Mouse (Mus musculus) frontal cortex, postnatal 10 days (tissue): ENCODE measurements around the gene Elac2.

ENCODE experiments used
- DNase-seq, 2 experiments: peaks; one replicate each; pipeline ENCODE4 v3.0.0; 2022; ENCODE audit warnings: low spot score in 2 of 2, mixed read lengths in 1 of 2

The Elac2 gene

DNA sequence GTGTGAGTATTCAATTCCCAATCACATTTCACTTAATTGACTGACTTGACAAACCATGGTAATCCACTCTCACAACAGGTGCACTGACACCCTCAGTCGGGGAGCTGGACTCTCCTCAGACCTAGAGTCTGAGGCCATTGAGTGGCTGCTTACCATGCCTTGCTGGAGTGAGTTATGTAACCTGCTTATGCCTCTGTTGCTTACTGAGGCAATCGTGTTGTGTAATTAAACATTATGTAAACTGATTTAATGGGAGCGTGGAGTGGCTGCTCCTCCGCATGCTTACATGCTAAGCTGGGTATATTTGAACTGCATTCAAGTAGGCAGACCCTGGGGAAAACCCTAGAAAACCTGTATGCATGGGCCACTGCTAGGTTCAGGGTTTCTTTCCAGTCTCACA is 41.9 kb downstream of the Elac2 start:
- no peak for DNase-seq

DNA sequence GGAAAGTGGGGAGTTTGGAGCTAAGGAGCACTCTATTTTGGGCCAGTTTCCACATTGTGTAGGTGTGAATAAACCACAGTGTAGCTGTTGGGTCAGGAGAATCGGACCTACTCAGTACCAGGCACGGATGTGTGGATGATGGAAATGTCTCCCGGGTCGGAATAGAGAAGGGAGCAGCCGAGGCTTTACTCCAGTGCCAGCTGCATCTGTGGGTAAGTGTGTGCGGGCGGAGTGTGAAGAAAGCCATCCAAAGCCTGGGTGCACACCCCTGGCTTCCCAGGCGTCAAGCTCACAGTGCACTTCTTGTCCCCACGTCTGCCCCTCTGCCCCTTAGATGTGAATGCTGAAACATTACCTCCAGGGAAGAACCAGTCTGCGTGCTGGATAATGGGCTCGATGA is 43.9 kb downstream of the Elac2 start:
- DNase-seq, result no peak

DNA sequence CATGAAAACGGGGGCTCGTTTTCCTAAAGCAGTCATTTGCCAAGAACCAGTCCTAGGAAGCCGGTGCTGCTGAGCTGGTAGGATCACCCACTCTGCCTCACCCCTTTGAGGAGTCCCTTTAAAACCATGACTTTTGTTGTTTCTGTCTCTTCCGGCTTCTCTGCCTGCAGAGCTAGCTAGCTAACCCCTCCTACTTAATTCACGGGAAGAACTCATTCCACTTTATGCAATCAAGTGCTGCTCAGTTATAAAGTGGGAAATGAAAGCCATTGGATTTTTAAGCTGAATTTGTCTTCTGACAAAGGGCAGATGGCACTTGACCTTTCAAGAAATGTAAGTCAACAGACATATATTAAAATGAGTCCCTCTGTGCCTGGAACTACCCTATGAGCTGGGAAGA is 49.2 kb downstream of the Elac2 start:
- no peak for DNase-seq

GRCm38 (mm10) chr11:65030201-65030600 is 51.4 kb downstream of the Elac2 start:
- DNase-seq, result no peak

DNA sequence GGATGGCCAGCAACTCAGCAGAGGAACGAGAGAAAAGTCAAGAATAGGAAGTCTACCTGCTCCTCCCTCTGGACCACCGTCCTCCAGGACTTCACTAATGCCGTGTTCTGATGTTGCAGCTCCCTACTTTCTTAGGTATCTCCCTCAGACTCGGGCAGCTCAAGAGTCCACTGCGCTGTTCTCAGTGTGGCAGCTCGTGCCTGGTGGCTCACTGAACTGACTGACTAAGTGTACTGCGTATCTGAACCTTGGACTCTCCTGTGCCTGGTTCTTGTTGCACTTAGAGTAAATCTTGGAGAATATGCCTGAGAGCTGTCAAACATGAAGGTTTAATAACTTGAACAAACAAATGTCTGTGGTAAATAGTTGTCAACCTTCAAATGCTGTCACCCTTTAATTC is 53.4 kb downstream of the Elac2 start:
- no peak for DNase-seq

DNA sequence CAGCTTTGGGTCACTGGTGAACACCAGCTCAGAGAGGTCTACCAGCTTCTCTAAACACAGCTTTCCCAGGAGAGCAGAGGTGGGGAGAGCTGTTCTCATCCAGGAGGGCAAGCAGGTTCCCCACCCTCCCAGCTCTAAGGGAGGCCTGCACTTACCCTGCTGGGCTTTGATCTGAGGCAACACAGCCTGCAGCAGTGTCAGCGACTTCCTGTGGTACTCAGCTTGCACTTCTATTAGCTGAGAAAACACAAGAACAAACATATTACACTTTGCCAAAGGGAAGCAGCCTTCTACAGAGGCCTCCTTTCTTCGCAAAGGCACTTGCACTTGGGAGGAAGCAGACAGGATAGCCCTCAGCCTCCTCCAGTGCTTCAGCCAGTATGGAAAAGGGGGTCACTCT is 60.2 kb downstream of the Elac2 start:
- no peak for DNase-seq

GRCm38 (mm10) chr11:65039517-65040095 is 60.8 kb downstream of the Elac2 start:
- DNase-seq, result no peak

- no peak for DNase-seq
Measured at GRCm38 (mm10) chr11:65040556-65040955, 61.7 kb downstream of the Elac2 start.

GRCm38 (mm10) chr11:65049090-65049489 is 70.3 kb downstream of the Elac2 start:
- no peak for DNase-seq

GRCm38 (mm10) chr11:65050819-65051218 is 72.0 kb downstream of the Elac2 start:
- no peak for DNase-seq
